Mouse (Mus musculus) CH12F3 (cell line): ENCODE data around the gene Mmp15.

ENCODE experiments used
- in situ Hi-C: fragments of 300-500 bp; cut with MboI; formaldehyde crosslinking; loops from 2 replicates; pipeline ENCODE4 v1.14.3; 2020; ENCODE audit warnings: low sequenced_read_pairs

Mmp15 gene

DNA sequence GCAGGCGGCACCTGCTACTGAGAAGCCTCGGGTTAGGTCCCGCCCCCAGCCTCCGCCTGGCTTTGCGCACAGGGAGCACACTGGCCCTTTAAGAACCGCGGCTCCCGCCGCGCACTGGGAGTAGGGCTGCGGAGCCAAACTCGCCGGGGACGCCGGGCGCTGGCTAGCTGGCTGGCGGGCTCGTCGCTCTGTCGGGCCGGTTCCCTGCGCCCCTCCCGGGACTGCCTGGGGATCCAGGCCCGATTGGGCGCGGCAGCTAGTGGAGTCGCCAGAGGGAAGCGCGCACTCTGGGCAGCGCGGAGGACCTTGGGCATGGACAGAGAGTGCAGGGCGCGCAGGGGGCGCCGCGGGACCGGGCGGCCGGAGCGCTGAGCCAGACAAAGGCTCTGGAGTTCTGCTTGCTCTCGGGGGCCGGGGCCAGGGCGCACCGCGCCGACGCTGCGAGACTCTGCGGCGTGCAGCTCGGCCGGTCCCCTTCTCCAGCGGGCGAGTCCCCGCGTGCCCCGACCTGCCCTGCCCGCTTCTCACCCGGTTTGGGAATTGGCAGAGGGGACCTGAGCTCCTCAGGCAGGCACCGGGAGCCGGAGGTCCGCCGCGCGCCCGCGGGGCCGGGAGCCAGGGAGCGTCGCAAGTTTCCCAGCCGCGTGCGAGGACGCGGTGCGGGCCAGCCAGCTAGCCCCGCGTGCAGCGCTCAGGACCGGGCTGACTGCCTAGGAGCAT, at the start of gene Mmp15:
Gene Mmp15 (plus strand): TSS at position 118 of the 720 bp plus-strand sequence.
- in situ Hi-C loops, result loop anchor here (5.0 kb wide), 1 partner anchor 85 kb away; no protein-coding TSS in a partner anchor

DNA sequence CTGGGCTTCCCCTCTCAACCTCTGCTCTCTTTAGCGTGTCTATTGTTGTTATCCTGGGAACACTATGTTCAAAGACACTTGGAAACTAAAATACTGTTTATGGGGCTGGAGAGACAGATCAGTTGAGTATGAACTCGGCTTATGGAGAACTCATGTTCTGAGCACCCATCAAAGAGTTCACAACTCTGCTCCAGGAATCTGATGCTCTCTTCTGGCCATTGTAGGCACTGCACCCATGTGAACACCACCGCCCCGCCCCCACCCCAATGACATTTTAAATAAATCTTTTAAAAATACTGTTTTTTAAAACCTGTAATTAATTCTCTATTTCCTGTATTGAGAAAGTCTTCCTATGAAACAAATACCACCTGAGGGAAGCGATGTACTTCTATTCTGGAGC, 49.7 kb upstream of the Mmp15 start:
- in situ Hi-C loops, result no loop called here

DNA sequence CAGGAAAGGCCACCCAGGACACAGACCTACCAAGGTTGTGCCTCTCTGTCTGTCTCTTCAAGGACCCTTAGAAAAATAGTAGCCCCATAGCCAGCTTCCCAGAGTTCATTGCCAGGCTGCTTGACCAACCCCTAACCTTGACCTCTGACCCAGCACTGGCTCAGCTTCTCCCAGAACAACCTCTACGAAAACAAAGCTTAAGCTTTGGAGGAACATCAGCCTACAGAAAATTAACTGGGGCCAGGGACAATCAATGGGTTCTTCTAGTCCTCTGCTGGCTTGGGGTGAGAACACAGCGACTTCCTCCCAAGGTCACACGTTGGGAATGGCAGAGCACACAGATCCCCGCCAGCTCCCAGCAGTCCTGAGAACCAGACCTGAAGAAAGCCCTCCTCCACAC, 46.5 kb upstream of the Mmp15 start:
- in situ Hi-C loops, result no loop called here

DNA sequence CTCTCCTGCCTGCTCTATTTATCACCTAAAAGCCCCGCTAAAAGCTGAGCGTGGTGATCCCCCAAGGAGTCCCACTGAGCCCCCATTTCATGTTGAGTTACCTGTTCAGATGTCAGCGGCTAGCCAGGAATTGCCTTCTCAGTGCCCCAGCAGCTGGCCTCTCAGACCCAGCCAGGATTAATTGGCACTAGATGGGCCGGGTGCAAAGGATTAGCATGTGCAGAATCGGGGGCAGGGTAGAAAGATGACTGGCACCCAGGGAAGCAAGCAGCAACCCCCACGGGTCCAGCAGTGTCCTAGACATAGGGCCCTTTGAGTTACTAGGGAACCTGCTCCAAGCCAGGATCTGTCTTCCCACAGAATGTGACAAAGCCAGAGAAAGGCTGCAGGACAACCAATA, 45.6 kb upstream of the Mmp15 start, which contains the start of gene Cngb1:
Gene Cngb1 (minus strand): TSS at position 155 of the 400 bp plus-strand sequence.
- in situ Hi-C loops, result no loop called here

DNA sequence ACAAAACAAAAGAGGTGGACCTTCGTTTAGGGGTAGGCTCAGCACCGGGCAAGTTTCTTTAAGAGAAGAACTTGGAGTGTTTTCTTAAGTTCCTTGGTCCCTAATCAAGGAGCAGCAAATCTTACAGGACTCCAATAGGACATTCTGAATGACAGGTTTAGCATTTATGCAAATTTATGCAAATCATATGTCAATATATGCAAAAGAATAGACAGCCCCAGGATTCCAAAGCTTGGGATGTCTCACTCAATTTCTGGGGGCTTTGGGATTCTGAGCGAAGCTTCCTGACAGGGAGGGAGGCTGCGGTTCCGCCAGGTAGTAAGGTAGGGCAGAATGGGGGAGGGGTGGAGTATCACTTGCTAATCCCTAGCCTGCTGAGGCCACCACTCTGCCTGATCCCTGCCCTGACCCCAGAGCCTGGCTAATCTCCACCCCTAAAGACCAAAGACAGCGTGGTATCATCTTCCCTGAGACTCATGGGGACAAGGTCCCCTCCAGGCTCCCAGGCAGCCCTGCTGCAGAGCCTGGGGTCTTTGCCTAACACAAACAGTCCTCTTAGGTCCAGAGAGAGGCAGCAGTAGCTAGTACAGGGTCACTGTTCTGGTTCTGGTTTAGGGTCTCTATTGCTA, 41.6 kb upstream of the Mmp15 start, which contains the start of gene Tepp:
Gene Tepp (plus strand): TSS at position 225 of the 629 bp plus-strand sequence.
- in situ Hi-C loops, result no loop called here

DNA sequence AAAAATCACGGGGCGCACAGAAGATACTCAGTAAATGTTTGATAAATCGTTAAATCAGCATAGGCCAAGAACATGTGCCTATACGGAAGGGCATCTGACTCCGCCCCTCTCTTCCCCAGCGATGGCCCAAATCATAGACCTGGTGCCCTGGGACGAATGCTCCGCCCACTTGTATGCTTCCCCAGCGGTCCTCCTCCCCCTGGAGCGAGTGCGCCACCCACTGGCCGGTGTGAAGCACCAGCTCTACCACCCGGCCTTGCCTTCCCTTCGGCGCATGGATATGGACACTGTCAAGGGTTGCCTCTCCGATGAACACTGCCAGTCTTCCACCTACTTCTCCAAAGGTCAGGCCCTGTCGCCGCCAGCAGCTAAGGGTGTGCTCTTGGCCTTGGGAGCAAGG, 39.2 kb upstream of the Mmp15 start:
- in situ Hi-C loops, result no loop called here

DNA sequence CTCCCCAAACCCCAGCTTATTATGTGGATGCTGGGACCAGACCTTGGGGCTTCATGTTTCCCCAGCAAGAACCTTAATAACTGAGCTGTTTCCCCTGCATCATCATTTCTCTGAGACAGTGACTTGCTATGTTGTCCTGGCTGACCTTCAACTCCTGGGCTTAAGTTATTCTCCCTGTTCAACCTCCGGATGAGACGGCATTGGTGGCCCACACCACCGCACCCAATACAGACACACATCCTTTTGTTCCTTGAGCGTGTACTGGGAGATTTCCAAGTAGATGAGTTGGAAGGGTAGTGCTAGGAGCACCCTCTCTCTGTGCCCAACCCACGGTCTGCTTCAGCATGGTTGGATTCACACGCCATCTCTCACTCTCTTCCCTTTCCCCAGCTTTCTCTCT, 38.2 kb upstream of the Mmp15 start:
- in situ Hi-C loops, result no loop called here

DNA sequence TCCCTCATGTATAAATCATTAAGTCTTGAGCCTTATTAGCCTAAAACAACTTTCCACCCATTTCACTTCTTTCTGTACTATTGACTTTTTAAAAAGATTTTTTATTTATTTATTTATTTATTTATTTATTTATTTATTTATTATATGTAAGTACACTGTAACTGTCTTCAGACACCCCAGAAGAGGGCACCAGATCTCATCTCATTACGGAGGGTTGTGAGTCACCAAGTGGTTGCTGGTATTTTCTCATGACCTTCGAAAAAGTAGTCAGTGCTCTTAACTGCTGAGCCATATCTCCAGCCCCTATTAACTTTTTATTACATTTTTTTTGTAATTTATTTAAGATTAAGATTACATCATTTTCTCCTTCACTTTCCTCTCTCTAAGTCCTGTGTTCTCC, 37.4 kb upstream of the Mmp15 start:
- in situ Hi-C loops, result no loop called here

DNA sequence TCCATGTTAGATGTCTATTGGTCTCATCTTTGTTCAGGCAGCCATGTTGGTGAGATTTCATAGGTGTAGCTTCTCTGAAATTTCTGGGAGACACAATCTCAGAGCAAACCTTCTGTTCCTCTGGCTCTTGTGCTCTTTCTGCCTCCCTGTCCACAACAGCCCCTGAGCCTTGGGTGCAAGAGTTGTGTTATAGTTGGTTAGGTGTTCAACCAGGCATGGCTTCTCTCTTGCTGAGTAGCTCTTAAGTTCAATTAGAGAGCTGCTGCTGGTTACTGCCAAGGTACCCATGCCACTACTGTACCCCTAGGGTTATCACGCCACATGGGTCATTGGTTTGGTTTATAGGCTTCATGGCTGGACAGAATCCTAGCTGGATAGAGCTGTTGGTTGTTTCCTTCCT, 36.7 kb upstream of the Mmp15 start:
- in situ Hi-C loops, result no loop called here

DNA sequence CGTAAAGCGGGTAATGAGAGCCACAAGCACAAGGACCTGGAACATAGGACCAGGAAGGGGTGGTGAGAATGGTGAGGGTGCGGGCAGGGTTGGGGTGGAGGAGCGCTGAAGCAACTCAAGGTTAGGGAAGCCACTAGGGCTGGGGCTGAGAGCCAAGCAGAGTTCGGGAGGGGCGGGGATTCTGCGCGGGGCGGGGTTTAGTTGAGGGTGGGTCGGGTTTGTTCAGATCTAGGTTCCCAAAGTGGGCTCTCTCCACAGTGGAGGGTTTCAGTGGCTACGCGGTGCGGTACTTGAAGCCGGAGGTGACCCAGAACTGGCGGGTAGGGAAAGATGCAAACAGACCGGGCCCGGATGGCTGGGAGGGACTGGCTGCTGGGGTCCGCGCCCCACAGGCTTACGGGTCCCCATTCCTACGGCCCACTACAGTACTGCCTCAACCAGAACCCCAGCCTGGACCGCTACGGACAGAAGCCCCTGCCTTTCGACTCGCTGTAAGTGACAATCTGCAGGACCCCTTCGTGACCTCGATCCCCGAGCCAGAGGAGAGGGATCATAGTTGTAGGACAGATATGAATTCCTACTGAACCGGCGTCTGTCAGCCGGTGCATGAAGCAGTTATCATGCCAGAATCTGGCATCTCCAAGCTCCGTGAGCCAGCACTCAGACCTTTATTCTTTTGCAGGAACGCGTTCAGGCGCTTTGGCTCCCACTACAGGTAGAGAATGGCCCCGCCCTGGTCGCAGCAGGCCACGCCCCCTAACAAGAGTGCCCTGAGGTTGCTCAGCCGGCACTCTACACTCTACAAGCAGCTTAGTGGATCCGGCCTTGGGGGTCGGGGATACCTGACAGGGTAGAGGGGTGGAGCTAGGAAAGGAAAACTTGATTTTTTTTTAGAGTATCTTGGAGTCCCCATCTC, 31.6 kb upstream of the Mmp15 start:
- in situ Hi-C loops, result no loop called here

DNA sequence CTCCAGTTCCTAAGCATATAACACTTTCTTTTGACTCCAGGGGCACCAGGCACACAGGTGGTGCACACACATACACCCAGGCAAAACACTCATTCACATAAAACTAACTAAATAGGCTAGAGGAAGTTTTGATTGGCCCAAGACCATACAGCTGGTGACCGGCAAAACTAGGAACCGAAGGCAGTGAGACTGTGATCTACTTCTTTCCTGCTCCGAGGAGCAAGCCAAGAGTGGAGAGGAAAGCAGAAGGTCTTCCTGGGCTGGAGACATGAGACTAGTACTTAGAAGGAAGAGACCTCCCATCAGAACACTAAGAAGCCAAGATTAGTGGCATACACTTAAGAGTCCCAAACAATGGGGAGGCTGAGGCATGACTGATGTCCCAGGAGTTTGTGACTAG, 28.9 kb upstream of the Mmp15 start:
- in situ Hi-C loops, result no loop called here

DNA sequence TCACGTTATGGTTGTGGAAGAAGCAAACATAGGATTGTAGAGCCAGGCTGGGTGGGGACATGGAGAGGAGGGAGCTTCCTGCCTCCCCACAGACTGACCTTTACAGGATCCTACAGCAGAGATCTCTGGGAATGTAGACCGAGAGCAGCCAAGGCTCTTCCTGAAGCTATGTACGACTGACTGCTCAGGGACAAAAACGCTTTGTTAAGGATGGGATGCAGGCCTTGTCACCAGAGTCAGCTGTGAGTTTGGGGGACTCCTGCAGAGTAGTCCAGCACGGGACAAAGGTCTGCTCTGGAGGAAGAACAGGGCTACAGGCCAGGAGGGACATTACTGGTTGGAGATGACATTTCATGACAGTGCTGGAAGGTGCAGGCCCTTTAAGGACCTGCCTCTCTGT, 27.4 kb upstream of the Mmp15 start:
- in situ Hi-C loops, result no loop called here

DNA sequence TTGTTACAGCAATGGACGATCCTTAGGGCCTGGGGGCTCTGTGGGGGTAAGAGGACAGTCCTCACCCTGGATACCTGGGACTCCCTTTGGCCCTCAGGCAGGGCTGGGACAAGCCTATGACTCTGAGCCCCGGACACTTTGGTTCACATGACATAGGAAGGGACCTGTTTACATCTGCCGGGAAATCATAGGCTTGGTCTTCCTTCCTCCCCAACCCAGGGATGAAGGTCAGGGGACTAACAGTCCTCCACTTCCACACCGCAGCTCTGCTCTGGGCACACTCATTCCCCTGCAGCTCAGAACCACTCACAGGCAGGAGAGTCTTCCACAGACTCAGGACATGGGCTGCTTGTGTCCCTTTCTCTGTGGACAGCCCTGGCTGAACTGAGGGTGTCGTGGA, 25.2 kb upstream of the Mmp15 start:
- in situ Hi-C loops, result no loop called here

DNA sequence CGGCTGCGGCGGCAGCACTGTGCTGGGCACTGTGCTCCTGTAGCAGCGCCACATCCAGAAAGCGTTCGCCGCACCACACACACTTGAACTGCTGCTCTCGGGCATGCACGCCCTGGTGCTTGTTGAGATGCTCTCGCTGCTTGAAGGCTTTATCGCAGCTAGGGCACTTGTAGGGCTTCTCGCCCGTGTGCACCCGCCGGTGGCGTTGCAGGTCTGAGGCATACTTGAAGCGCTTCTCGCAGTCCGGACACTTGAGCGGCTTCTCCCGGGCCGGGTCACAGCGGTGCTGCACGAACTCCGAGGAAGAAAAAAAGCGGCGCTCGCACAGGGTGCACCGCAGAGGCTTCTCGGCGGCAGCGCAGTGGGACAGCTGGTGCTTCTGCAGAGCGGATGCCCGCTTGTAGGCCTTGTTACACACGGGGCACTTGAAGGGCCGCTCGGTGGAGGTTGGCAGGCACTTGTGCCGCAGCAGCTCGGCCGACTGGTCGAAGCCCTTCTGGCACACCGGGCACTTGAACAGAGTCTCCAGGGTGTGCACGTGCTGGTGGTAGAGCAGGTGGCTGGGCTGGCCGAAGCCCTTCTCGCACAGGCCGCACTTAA, 24.1 kb upstream of the Mmp15 start:
- in situ Hi-C loops, result no loop called here

DNA sequence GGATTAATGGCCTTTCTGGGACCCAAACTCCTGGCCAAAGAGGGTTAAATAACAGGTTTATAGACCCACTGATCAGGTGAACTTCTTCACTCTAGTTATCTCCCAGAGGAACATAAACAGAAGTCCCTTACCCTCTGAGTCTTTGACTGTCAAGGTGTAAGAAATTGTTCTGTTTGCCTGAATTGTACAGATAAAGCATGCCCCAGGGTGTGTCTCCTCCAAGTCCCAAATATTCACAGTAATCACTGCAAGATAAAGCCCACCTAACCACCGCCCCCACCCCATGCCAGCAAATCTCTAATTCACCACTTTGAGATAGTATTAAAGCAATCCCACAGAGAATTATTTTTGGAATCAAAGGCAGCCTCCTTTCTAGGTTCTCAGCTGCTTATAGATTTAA, 21.7 kb upstream of the Mmp15 start:
- in situ Hi-C loops, result no loop called here

DNA sequence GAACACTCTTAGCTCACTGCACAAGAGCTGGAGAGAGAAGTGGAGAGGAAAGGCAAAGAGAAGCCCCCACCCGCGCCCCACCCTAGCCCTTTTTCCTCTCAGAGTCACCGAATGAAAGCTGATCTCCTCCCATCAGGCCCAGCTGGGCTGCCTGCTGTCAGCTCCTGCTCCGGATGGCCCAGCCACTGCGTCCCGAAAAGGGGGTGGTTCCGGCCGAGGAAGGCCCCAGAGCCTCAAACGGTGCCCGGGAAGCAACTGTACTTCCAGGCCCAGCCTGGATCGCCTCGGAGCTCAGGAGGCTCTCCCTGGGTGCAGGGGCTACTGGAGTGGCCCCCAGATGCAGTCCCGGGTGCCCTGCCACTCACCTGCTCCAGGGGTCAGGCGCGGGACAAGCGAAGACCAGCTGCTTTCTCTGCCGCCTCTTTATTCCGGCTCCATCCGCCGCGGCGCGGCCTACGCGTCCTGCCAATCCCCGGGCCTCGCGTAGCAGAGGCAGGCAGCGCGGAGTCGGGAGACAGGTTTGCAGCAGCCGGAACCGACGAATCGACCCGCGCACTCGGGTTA, 20.8 kb upstream of the Mmp15 start:
- in situ Hi-C loops, result no loop called here

DNA sequence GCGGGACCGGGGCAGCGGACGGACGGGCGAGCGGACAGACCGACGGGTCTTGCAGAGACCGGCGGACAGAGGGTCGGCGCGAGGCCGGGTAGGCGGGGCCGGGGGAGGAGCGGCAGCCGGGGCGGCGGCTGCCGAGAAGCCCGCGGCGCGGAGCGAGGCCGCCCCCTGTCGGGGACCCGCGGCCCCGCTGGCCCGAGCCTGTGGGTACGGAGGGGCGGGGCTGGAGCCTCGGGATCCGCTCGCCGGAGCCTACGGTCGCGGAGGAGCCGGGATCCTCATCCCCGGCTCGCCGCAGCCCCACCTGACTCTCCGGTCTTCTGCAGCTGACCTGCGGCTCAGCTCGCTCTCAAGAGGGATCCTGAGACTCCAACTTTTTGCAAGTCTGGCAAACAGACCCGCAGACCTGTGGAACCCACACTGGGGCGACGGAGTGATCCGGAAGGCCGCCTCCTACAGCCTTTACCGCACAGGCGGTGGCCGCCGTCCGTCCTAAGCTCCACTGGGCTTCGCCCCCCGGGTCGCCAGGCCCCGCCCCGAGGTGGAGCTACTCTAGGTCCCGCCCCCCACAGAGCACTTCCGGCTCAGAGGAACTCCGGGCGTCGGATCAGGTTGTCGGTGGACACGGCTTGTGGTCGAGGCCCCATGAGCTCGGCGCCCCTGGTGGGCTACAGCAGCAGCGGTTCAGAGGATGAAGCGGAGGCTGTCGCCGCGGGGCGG, 20.2 kb upstream of the Mmp15 start, which contains the start of the genes Zfp319 and Usb1:
Gene Zfp319 (minus strand): TSS at position 231 of the 717 bp plus-strand sequence.
Gene Usb1 (plus strand): TSS at position 565 of the 717 bp plus-strand sequence.
- in situ Hi-C loops, result no loop called here

DNA sequence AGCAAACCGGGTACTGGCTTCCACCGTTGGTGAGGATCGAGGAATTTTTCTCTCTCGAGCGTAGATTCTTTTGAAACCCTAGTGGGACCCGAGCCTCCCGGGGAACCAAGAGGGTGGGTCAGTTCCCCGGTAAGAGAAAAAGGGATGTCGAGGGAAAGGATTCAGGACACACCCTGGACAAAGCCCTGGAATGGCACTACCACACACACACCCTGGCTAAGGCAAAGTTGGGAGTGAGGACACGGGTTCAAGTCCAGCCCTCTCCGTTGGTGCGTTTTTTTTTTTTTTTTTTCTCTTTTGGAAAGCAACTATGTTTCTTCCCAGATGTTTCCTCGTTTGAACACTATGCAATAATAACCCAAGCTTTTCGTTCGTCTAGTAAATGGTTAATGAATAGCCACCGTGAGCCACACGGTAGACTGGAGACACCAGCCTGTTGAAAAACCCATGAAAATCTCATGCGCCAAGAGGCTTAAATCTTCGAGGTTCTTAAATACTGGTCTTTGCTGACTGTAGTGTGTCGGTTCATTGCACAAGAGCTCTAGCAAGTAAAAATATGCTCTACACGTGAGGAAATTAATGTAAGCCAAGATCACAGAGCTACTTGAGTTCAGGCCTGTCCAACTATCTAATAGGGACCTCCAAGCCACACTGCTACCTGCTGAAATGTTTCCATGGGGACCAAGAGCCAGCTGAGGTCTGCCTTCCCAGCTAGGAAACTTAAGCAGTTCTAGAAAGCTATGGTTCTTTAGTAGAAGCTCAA, 19.4 kb upstream of the Mmp15 start:
- in situ Hi-C loops, result no loop called here

DNA sequence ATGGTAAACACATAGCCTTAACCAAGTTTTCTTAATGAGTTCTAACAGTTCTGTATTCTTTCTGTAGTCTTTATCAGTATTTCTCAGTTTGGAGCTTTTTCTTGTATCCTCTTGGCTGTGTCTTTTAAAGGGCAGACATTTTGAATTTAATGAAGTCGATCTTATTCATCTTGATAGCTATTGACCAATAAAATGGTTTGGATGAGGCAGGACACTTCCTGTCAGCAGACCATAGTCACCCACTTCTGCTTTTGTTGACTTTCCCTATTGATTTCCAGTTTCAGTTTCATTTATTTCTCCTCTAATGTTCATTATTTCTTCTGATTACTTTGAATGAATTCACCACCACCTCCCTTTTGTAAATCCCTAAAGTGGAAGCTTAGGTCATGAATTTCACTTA, 16.4 kb upstream of the Mmp15 start:
- in situ Hi-C loops, result no loop called here
